Mouse (Mus musculus) MEL (cell line): ENCODE data around the gene Arhgdib. TPM values are rescaled to one million over a fixed set of nuclear protein-coding genes. Genes with fewer than 3 reads are reported as not detected.

ENCODE experiments used
- DNase-seq: peaks from one replicate; pipeline ENCODE4 v3.0.0; 2011; ENCODE audit warnings: low read depth, low spot score
- H3K27ac ChIP-seq: 2 replicates; pipeline ENCODE4 v1.5.1; 2012; ENCODE audit warnings: low read depth, mild to moderate bottlenecking, control low read depth, low read length, moderate library complexity; ENCODE audit not compliant: control insufficient read depth
- H3K27me3 ChIP-seq, 2 experiments: fragments of 150-350 bp in 1 of 2; sonication (generic) in 1 of 2; 2 replicates each; pipeline ENCODE4 v1.6.1; 2012; ENCODE audit warnings: low read length in 2 of 2, mild to moderate bottlenecking in 2 of 2, improper control_type of control experiment in 1 of 2, moderate library complexity in 1 of 2; ENCODE audit not compliant: insufficient read depth in 2 of 2, control insufficient read depth in 1 of 2
- H3K36me3 ChIP-seq, 2 experiments: 2 replicates each; pipeline ENCODE4 v1.6.1; 2012 to 2014; ENCODE audit warnings: low read length in 2 of 2, improper control_type of control experiment in 1 of 2, inconsistent platforms in 1 of 2, mild to moderate bottlenecking in 1 of 2; ENCODE audit not compliant: insufficient read depth in 2 of 2, control insufficient read depth in 1 of 2
- H3K4me1 ChIP-seq, 2 experiments: fragments of 150-350 bp in 1 of 2; sonication (generic) in 1 of 2; 2 replicates each; pipeline ENCODE4 v1.6.1; 2012; ENCODE audit warnings: low read length in 2 of 2, improper control_type of control experiment in 1 of 2, mild to moderate bottlenecking in 1 of 2; ENCODE audit not compliant: insufficient read depth in 2 of 2, control insufficient read depth in 1 of 2
- H3K4me3 ChIP-seq, 2 experiments: fragments of 150-350 bp in 1 of 2; sonication (generic) in 1 of 2; 2 replicates each; pipeline ENCODE4 v1.5.1; 2012; ENCODE audit warnings: low read depth in 2 of 2, low read length in 2 of 2, mild to moderate bottlenecking in 2 of 2, moderate library complexity in 2 of 2, control low read depth in 1 of 2, improper control_type of control experiment in 1 of 2; ENCODE audit not compliant: control insufficient read depth in 1 of 2, insufficient read depth in 1 of 2
- H3K79me2 ChIP-seq: 2 replicates; pipeline ENCODE4 v1.6.1; 2012; ENCODE audit warnings: mild to moderate bottlenecking, low read length, moderate library complexity; ENCODE audit not compliant: control insufficient read depth, poor library complexity, insufficient read depth
- H3K9ac ChIP-seq: 2 replicates; pipeline ENCODE4 v1.6.1; 2012; ENCODE audit warnings: low read depth, mild to moderate bottlenecking, control low read depth, low read length, moderate library complexity; ENCODE audit not compliant: control insufficient read depth, poor library complexity, severe bottlenecking
- H3K9me3 ChIP-seq: fragments of 150-350 bp; sonication (generic); replicated peaks from 2 replicates; pipeline ENCODE4 v1.6.1; 2012; ENCODE audit warnings: mild to moderate bottlenecking, low read length, improper control_type of control experiment, moderate library complexity; ENCODE audit not compliant: insufficient read depth
- CHD1 ChIP-seq: IDR thresholded peaks from 2 replicates; pipeline ENCODE4 v1.6.1; 2012; ENCODE audit warnings: low read depth, mild to moderate bottlenecking, inconsistent platforms, low read length, improper control_type of control experiment
- CTCF ChIP-seq, 3 experiments: IDR thresholded peaks in 2 of 3; conservative IDR thresholded peaks in 1 of 3; 2 replicates each; pipeline ENCODE4 v1.5.1; 2011 to 2012; ENCODE audit warnings: low read length in 3 of 3, low read depth in 2 of 3, mild to moderate bottlenecking in 2 of 3, improper control_type of control experiment in 1 of 3, inconsistent platforms in 1 of 3, mixed read lengths in 1 of 3, moderate library complexity in 1 of 3; ENCODE audit not compliant: control insufficient read depth in 1 of 3, insufficient read depth in 1 of 3, poor library complexity in 1 of 3, severe bottlenecking in 1 of 3
- E2F4 ChIP-seq: IDR thresholded peaks from 2 replicates; pipeline ENCODE4 v1.6.1; 2011; ENCODE audit warnings: low read depth, low read length, improper control_type of control experiment, borderline replicate concordance
- ELF1 ChIP-seq: IDR thresholded peaks from 2 replicates; pipeline ENCODE4 v1.6.1; 2014; ENCODE audit warnings: low read depth, mild to moderate bottlenecking, inconsistent platforms, low read length, improper control_type of control experiment, moderate library complexity
- EP300 ChIP-seq, 2 experiments: IDR thresholded peaks; 2 replicates each; pipeline ENCODE4 v1.6.1; 2011; ENCODE audit warnings: improper control_type of control experiment in 2 of 2, low read length in 2 of 2, low read depth in 1 of 2, mild to moderate bottlenecking in 1 of 2
- GATA1 ChIP-seq: IDR thresholded peaks from 2 replicates; pipeline ENCODE4 v1.6.1; 2011; ENCODE audit warnings: low read depth, low read length, improper control_type of control experiment
- MXI1 ChIP-seq: IDR thresholded peaks from 2 replicates; pipeline ENCODE4 v1.6.1; 2011; ENCODE audit warnings: mild to moderate bottlenecking, low read depth, low read length, improper control_type of control experiment
- MYC ChIP-seq: IDR thresholded peaks from 2 replicates; pipeline ENCODE4 v1.6.1; 2011; ENCODE audit warnings: low read depth, mild to moderate bottlenecking, low read length, improper control_type of control experiment, moderate library complexity
- NELFE ChIP-seq: IDR thresholded peaks from 2 replicates; pipeline ENCODE4 v1.6.1; 2011; ENCODE audit warnings: low read depth, low read length, improper control_type of control experiment
- NRF1 ChIP-seq: IDR thresholded peaks from 2 replicates; pipeline ENCODE4 v1.6.1; 2014; ENCODE audit warnings: low read depth, mild to moderate bottlenecking, inconsistent platforms, low read length, improper control_type of control experiment, moderate library complexity; ENCODE audit not compliant: poor library complexity, insufficient read depth, severe bottlenecking
- RCOR1 ChIP-seq: IDR thresholded peaks from 2 replicates; pipeline ENCODE4 v1.6.1; 2012; ENCODE audit warnings: low read depth, mild to moderate bottlenecking, inconsistent platforms, low read length, improper control_type of control experiment
- SIN3A ChIP-seq: IDR thresholded peaks from 2 replicates; pipeline ENCODE4 v1.6.1; 2012; ENCODE audit warnings: low read length, improper control_type of control experiment, inconsistent platforms
- SMC3 ChIP-seq: IDR thresholded peaks from 2 replicates; pipeline ENCODE4 v1.6.1; 2011; ENCODE audit warnings: low read depth, low read length, improper control_type of control experiment
- TBP ChIP-seq: IDR thresholded peaks from 2 replicates; pipeline ENCODE4 v1.8.0; 2011; ENCODE audit warnings: low read depth, low read length, improper control_type of control experiment
- TCF12 ChIP-seq: IDR thresholded peaks from 2 replicates; pipeline ENCODE4 v1.6.1; 2014; ENCODE audit warnings: low read depth, mild to moderate bottlenecking, inconsistent platforms, low read length, improper control_type of control experiment, moderate library complexity
- UBTF ChIP-seq: IDR thresholded peaks from 2 replicates; pipeline ENCODE4 v1.6.1; 2012; ENCODE audit warnings: low read depth, mild to moderate bottlenecking, inconsistent platforms, low read length, improper control_type of control experiment, moderate library complexity, borderline replicate concordance; ENCODE audit not compliant: insufficient read depth
- USF1 ChIP-seq: IDR thresholded peaks from 2 replicates; pipeline ENCODE4 v1.6.1; 2014; ENCODE audit warnings: low read depth, mild to moderate bottlenecking, inconsistent platforms, low read length, improper control_type of control experiment, moderate library complexity
- USF2 ChIP-seq, 2 experiments: IDR thresholded peaks; 2 replicates each; pipeline ENCODE4 v1.6.1; 2011 to 2012; ENCODE audit warnings: improper control_type of control experiment in 2 of 2, low read length in 2 of 2, borderline replicate concordance in 1 of 2, inconsistent platforms in 1 of 2, low read depth in 1 of 2, mild to moderate bottlenecking in 1 of 2; ENCODE audit not compliant: insufficient read depth in 1 of 2
- ZC3H11A ChIP-seq: IDR thresholded peaks from 2 replicates; pipeline ENCODE4 v1.6.1; 2012; ENCODE audit warnings: low read depth, mild to moderate bottlenecking, inconsistent platforms, low read length, improper control_type of control experiment
- ZKSCAN1 ChIP-seq: IDR thresholded peaks from 2 replicates; pipeline ENCODE4 v1.6.1; 2012; ENCODE audit warnings: low read depth, mild to moderate bottlenecking, inconsistent platforms, low read length, improper control_type of control experiment, moderate library complexity
- polyA plus RNA-seq, 2 experiments: library from polyadenylated mRNA; stranded (reverse) in 1 of 2; unstranded in 1 of 2; fragments of >175 nt in 1 of 2; fragments of >200 nt in 1 of 2; gene quantifications; 2 replicates each; pipeline versions ENCODE4 v1.2.1 to v1.2.4; 2012; ENCODE audit warnings: low replicate concordance in 2 of 2, low read depth in 1 of 2; ENCODE audit not compliant: insufficient read length in 2 of 2, insufficient read depth in 1 of 2, missing spikeins in 1 of 2
- total RNA-seq: library from RNA; depleted of rRNA; stranded (reverse); fragments of 300-350 nt; gene quantifications from 2 replicates; pipeline ENCODE4 v1.2.3, GENCODE M21; 2012

The Arhgdib gene
- total and polyA plus RNA-seq, 3 experiments, result 102 to 408 (median 346) TPM

DNA sequence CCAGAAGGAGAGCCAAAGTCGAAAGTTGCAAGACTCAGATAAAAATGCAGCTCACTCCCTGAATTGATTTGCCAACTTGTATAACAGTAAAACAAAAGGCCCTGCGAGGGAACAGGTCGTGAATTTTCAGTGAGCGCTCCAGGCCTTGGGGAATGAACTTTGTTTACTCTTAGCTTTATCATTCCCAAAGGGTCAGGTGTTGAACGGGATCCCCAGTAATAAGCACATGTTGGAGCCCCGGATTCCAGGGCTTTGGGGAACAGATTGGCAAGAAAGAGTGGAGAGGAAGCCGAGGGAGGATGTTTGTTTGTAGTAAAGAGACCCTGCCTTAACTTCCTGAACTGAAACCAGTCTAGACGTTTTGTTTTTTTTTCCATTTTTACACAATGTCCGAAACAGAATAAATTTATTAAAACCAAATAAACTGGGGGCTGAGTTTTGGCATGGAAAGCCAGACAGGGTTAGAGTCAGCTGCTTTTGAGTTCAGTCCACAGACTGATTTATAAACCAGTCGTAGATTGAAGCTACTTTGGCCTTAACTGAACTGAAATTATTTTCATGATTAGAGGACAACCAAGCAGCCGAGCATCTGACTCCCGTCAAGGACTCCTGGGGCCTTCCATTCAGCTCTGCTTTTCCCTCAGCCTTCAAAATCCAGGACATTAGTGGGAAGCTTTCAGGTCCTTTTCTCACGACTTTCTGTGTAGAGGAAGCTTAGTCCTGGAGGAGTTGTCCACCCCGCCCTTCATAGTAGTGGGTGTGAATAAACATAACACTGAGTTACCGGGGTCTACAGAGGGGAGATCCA, 47.0 kb downstream of the Arhgdib start:
- no peak for TF ChIP-seq E2F4
- no peak for TF ChIP-seq EP300 (IDR thresholded peaks at IDR 0.05; ENCODE audit: low read depth in 1 of 2, low read length in 2 of 2)
- TF ChIP-seq NELFE, result no peak
- TF ChIP-seq ELF1, result no peak
- no peak for TF ChIP-seq SMC3
- TF ChIP-seq NRF1, result no peak
- no peak for TF ChIP-seq CHD1
- TF ChIP-seq USF2 (IDR thresholded peaks at IDR 0.05; ENCODE audit: borderline replicate concordance in 1 of 2, insufficient read depth in 1 of 2, low read depth in 1 of 2, low read length in 2 of 2), result no peak
- TF ChIP-seq MYC, result no peak
- TF ChIP-seq SIN3A, result no peak
- TF ChIP-seq MXI1, result no peak
- no peak for TF ChIP-seq TBP
- no peak for TF ChIP-seq GATA1
- no peak for TF ChIP-seq UBTF
- no peak for TF ChIP-seq ZKSCAN1
- TF ChIP-seq ZC3H11A, result no peak
- no peak for TF ChIP-seq USF1
- TF ChIP-seq TCF12, result no peak
- no peak for TF ChIP-seq CTCF (IDR thresholded peaks at IDR 0.05 in 2 of 3, conservative IDR thresholded peaks at IDR 0.05 in 1 of 3; ENCODE audit: control insufficient read depth in 1 of 3, insufficient read depth in 1 of 3, low read depth in 2 of 3, low read length in 3 of 3, poor library complexity in 1 of 3, severe bottlenecking in 1 of 3)
- Histone ChIP-seq H3K27me3 (peaks cover 0 to 1% of the 10 kb centered on the region in 2 experiments; a peak in 2 of 4 replicates), H3K27ac (no peak overlapping the region), H3K4me3 (no peak overlapping the region), H3K79me2 (no peaks in the 10 kb centered on the region), H3K9me3 (no peaks in the 10 kb centered on the region), H3K36me3 (peaks cover 0 to 6% of the 10 kb centered on the region in 2 experiments; a peak in 2 of 4 replicates), H3K9ac (no peak overlapping the region), H3K4me1 (peaks cover 0 to 6% of the 10 kb centered on the region in 2 experiments; a peak in 1 of 4 replicates)
- no peak for DNase-seq

- H3K4me3 ChIP-seq, result no peak overlapping the region
- DNase-seq, result peak; percentile 6
- H3K36me3 ChIP-seq, result no peaks in the 10 kb centered on the region
- no peak overlapping the region for H3K27ac ChIP-seq
- no peak for TF ChIP-seq ZC3H11A
- TF ChIP-seq RCOR1, result no peak
- H3K9ac ChIP-seq, result no peak overlapping the region
- no peaks in the 10 kb centered on the region for H3K79me2 ChIP-seq
- H3K27me3 ChIP-seq, result peaks cover 0 to 7% of the 10 kb centered on the region in 2 experiments; a peak in 2 of 4 replicates
- H3K4me1 ChIP-seq, result no peaks in the 10 kb centered on the region
- no peaks in the 10 kb centered on the region for H3K9me3 ChIP-seq
These were observed 49.7 kb downstream of the Arhgdib start for GRCm38 (mm10) chr6:136892002-136892401.
